Mouse (Mus musculus): Measurements from ENCODE around the gene Trim39. TPM values are rescaled to one million over a fixed set of nuclear protein-coding genes. Genes with fewer than 3 reads are reported as not detected.

Trim39 gene
- polyA plus RNA-seq, 1 experiment from 2014 or later, result 31.1 TPM

Other genes starting within 250 kb of the Trim39 start
- 4.3 and 5.2 TPM in 2 replicates for gene H2-T23, start 239.4 kb downstream of the Trim39 start, polyA plus RNA-seq (2015; fragmentation: Nextera tagmentation; extraction: Ambion mirVana)
- 4.4 and 4.8 TPM in 2 replicates for gene H2-T22, start 229.5 kb downstream of the Trim39 start, polyA plus RNA-seq (2015; fragmentation: Nextera tagmentation; extraction: Ambion mirVana)
- gene Gm6034, start 229.3 kb downstream of the Trim39 start, polyA plus RNA-seq (2015; fragmentation: Nextera tagmentation; extraction: Ambion mirVana), result not detected in 2 replicates
- not detected in 2 replicates for gene Gm11127, start 213.9 kb downstream of the Trim39 start, polyA plus RNA-seq (2015; fragmentation: Nextera tagmentation; extraction: Ambion mirVana)
- gene Gm19684, start 150.6 kb downstream of the Trim39 start, polyA plus RNA-seq (2015; fragmentation: Nextera tagmentation; extraction: Ambion mirVana), result not detected in 2 replicates
- gene Gm7030, start 142.8 kb downstream of the Trim39 start, polyA plus RNA-seq (2015; fragmentation: Nextera tagmentation; extraction: Ambion mirVana), result not detected in 2 replicates
- not detected in 2 replicates for gene Gm8909, start 103.7 kb downstream of the Trim39 start, polyA plus RNA-seq (2015; fragmentation: Nextera tagmentation; extraction: Ambion mirVana)
- gene H2-T3, start 82.0 kb downstream of the Trim39 start, polyA plus RNA-seq (2015; fragmentation: Nextera tagmentation; extraction: Ambion mirVana), result not detected in 2 replicates
- gene Rpp21, start 14.2 kb downstream of the Trim39 start, polyA plus RNA-seq (2015; fragmentation: Nextera tagmentation; extraction: Ambion mirVana), result 111 and 115 TPM in 2 replicates
- gene H2-M10.2, start 14.2 kb upstream of the Trim39 start, polyA plus RNA-seq (2015; fragmentation: Nextera tagmentation; extraction: Ambion mirVana), result 0.28 and 0.36 TPM in 2 replicates
- gene H2-M10.1, start 53.9 kb upstream of the Trim39 start, polyA plus RNA-seq (2015; fragmentation: Nextera tagmentation; extraction: Ambion mirVana), result not detected in 2 replicates
- not detected in 2 replicates for gene H2-M10.3, start 96.2 kb upstream of the Trim39 start, polyA plus RNA-seq (2015; fragmentation: Nextera tagmentation; extraction: Ambion mirVana)
- gene H2-M10.4, start 190.1 kb upstream of the Trim39 start, polyA plus RNA-seq (2015; fragmentation: Nextera tagmentation; extraction: Ambion mirVana), result not detected in 2 replicates

Data from midbrain, embryonic 13.5 days (tissue).